Mouse (Mus musculus) layer of hippocampus, adult 18-20 months (tissue): Measurements from ENCODE around the gene Blm. TPM values are rescaled to one million over a fixed set of nuclear protein-coding genes. Genes with fewer than 3 reads are reported as not detected.

Source experiments
- DNase-seq, 2 experiments: peaks; one replicate each; pipeline ENCODE4 v3.0.0; 2022; ENCODE audit warnings: low spot score in 2 of 2
- long read RNA-seq: library from polyadenylated mRNA; stranded (forward); transcript quantifications from one replicate; pipeline ENCODE4 v2.0.0, GENCODE M21; 2021
- total RNA-seq, 2 experiments: library from RNA; stranded (reverse); gene quantifications; 2 replicates each; pipeline ENCODE4 v1.2.3; 2021

Gene Blm
- 1 to 10 TPM; 3.0 to 3.2 TPM for total RNA-seq
- long read RNA-seq, full-length matches to known transcripts = 2 of 2 reads
- long read RNA-seq, partial matches to known transcripts = 0 of 2 reads
- long read RNA-seq, other reads (novel, unspliced or antisense) = 0 of 2 reads

DNA sequence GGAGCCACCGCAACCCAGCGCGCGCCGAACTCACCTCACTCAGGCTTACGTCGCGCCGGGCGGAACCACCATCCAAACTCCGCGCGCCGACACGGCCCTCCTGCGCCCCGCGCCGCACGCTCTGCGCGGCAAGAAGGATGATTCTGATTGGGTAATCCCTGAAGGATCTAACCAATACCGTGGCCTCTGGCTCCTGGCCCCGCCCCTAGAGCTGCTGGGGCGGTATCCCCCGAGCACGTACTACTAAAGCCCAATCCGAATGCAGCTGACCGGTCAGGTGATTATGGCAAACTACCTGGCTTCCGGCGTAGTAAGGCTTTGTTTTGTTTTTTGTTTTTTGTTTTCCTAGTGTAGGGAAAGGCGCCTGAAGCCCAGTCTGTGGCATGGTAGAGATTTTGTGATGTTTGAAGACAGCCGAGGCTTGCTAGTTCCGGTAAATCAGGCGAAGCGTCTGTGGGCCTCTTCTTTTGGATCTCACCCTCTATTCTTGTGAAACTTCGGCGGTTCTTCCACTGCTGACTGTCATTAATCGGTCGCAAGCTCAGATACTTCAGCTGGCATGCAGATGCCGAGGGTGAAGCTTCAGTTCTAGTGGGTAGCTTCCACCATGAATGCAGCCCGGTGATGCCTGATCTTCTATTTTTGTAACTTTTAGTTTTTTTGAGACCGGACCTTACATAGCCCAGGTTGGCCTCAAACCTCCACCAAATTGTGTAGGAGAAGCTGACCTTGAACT is at the start of gene Blm:
Blm (minus strand) TSS at position 111 of the 736 bp plus-strand sequence.
- peak; percentile 94 to 98 for DNase-seq

DNA sequence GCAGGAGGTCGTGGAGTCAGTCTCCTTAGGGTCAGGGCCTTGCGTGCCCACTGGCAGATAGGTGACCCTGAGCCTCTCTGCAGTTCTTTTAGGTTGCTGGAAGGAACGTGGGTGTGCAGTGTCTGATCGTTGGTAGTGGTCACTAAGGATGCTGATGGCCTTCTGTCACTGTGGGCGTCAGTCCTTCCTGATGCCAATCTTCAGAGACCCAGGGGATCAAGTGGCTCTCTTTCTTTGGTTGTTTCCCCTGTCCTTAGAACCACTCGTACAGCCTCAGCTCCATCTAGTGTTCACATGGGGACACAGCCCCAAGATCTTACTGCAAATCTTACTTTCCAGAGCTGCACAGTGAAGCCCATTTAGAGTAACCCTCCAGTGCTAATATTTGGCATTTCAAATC is 49.1 kb upstream of the Blm start:
- DNase-seq = peak in 1 of 2 experiments; percentile 68

DNA sequence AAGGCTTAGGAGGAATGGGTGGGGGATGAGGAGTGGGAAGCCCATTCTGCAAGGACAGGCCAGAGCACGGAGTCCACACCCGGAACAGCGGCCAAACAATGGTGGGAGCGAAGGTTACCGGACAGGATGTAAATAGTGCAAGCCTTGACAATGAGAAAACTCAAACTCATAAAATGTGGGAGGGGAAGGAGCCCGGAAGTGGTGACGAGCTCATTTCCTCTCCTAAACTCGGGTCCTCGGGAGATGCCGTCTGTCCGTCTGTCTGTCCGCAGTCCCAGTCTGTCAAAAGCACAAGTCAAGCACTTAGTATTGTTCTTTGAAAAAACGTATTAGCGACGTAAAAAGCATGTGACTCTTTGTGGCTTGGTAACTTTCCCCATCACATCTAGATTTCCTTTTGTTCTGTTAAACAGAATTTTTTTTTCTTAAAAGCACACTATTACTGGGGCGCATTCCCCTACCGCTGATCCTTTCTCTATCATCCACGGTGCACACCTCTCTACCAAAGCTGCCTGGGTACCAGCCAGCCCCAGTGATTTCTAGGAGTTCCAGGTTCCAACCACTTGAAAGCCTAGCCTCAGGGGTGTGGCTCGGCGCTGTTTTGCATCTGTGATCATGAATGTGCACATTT is 48.0 kb upstream of the Blm start:
- no peak for DNase-seq

DNA sequence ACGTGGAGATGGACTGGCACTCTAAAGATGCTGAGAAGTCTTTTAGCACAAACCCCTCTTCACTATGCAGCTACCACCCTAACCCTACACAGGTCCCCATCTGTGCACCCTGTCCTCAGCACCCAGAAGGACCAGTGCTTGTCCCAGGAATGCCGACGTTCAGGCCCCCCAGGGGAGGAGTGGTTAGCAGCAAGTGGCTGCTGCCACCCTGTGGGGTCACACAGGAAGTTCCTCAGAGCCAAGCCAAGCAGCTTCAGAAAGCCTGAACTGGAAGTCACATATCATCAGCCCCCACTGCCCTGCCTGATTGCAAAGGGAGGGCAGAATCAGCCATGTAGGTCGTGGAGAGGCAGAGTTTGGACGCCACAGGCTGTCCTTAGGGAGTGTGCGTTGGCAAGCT is 45.4 kb upstream of the Blm start:
- DNase-seq = peak in 1 of 2 experiments; percentile 53

DNA sequence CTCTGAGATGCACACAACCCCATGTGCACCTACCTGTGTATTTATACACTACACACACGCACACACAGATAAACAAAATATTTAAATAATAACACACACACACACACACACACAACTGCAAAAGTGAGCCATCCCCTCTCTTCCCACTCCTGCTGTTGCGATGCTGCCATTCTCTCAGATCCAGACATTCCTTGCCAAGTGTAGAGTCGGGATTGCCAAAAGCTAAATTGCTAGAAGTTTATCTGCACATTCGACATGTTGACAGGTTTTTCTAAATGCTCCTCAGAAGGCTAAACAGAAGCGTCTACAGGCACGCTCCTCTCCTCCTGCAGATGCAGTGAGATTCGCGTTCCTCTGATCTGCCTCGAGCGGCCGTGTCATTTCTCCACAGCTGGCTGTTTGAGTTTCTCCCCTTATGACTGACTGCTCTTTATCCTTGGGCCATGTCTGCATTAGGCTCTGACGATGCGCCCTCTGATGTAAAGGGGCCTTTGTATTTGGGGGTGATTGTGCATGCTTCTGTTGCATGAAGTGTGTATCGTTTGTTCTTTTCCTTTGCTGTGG is 42.6 kb upstream of the Blm start:
- DNase-seq = no peak

DNA sequence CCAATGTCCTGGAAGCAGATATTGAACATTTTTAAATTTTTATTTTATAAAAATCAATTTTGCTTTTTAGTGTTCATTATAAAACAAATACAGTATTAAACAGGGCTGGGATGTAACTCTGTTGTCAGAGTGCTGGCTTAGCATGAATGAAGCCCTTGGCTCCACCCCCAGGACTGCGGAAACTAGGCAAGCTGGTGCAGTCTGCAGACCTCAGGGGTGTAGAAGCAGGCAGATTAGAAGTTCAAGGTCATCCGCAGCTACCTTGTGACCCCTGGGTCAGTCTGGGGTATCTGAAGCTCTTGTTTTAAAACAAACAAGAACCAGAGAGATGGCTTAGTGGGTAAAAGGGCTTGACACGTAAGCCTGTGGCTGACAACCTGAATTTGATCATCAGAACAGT is 41.7 kb upstream of the Blm start:
- no peak for DNase-seq

DNA sequence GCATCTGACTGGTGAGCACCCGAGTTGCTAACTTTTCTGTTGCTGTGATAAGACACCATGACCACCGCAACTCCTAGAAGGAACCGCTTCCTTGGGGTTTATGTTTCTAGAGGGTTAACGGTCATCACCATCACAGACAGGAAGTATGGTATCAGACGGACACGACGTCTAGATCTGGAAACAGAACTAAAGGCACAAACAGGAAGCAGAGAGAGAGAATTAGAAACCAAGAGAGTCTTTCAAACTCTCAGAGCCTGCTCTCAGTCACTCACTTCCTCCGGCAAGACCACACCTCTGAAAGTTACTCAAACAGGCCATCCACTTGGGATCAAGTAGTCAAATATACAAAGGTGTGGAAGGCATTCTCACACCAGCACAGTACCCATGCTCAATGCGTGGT is 40.8 kb upstream of the Blm start:
- DNase-seq = no peak

DNA sequence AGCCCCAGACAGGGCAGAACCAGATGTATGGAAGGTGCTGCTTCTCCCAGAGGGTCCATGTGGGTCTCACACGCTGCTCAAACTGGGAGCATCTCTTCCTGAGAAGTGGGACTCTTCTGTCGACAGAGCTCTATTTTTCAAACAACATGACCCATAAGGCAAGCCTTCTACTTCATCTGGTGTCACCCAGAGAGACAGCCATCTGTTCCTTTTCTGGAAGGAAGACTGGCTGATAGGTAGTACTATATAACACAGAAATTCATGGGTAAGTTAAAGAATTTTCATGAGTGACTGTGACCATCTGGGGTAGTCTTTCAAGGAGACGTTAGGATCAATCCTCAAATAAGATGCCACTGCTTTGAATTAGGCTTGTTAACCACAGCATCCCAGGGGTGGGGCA is 38.2 kb upstream of the Blm start:
- DNase-seq = no peak

DNA sequence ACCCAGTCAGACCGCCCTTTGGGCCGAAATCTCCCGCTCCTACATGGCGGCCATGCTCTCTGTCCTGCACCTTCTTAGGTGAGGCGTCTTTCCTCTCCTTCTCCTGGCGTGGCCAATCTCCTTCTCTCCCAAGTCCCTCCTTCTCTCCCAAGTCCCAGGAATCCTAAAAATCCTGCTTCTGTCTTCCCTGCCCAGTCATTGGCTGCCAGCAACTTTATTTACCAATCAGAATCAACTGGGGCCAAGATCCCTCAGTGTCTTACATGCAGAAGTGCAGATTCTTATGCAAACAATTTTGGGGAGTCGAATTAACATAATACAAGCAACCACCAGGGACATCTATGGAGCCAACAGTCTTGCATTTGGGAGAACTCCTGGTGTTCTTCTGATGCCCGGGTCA is 33.1 kb upstream of the Blm start:
- no peak for DNase-seq

DNA sequence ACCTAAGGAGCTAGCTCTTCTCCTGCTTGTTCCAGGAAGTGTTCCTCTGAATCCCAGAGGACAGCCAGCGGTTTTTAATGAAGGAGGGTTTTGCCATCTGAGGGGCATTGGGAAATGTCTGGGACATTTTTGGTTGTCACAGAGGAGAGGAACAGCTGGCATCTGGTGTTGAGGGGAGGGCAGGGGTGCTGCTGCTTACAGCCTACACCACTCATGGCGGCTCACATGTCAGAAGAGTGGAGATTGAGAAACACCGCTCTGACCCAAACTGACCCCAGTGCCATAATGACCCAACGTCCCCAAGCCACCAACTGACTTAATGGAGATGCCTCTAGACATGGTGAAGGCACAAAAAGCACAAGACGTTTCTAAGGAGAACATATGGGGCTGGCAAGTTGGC is 27.0 kb upstream of the Blm start:
- DNase-seq = no peak

DNA sequence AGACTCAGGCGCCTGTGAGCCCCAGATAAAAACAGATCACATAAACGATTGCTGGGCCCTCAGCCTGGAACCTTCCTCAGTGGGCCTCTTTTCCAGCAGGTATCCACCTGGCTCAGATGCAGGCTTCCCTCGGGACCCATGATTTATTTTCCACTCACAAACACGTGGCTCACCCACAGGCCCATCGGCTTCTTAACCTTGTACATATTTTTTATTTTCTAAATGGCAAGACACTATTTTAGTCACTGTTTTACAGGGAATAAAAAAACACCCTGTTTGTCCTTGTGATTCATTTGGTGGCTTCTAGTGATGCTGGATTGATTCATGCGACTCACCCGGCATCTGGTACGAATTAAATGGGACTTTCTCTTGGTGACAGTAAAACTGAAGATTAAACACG is 26.4 kb upstream of the Blm start:
- DNase-seq = no peak

DNA sequence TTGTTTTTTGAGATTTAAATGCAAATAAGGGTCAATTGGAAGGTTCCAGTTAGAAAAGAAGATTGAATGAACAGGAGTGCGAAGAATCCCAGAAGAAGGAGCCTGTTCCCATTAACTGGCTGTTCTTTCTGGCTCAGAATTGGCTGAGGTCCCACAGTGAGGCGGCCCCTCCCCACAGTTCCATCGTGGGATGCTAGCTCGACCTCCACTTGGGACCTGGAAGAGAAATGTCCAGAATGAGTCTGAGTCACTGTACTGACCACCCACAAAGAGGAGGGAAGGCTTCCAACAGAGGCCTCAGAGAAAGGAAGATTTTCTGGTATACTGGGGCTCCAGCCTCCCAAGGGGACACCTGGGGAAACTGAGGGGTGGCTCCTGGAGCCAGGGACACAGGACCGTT is 23.7 kb upstream of the Blm start:
- no peak for DNase-seq

DNA sequence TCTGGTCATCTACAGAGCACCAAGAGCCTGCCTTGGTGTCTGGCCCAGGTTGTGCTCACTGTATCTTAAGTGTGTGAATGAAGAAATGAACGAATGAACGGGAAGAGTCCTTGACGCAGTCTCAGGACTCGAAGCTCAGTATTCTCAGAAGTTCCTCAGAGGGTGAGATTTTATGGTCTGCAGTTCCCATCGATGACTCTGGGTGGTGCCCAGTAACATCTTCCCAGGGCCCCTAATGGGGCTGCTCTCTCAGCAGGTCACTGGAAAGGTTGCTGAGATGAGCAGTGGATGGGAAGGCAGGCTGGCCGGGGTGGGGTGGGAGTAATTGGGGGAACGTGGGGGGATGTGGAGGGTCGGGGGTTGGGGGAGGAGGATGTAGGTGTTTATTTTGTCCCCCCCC is 23.2 kb upstream of the Blm start:
- no peak for DNase-seq

DNA sequence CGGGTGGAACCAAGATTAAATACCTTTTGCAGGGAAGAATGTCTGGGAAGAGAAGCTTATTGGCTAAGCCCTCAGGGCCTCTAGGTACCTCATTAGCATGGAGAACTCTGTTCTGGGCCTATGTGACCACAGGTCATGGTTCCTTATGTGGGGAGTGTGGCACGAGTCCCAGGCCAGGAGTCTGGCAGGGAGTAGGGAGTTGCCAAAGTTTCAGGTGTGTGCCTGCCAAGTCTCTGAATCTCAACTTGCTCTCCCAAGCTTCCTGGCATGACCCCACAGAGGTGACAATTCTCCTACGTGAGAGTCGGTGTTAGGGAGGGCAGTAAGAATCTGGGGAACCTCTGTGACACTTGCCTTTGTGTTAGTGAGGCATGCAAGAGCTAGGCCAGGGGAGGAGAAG is 22.2 kb upstream of the Blm start:
- no peak for DNase-seq

DNA sequence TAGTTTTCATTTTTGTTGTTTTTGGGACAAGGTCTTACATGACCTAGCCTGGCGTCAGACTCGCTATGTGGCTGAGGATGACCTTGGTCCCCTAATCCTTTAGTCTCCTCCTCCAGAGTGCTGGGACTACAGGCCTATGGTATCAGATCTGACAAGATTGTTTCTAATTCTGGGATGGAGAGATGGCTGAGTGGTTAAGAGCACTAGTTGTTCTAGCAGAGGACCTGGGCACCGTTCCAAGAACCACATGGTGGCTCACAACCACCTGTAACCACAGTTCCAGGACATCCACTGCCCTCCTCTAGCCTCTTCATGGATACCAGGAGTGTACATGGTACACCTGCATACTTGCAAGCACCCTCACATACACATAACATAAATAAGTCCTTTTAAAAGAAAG is 21.2 kb upstream of the Blm start:
- no peak for DNase-seq

DNA sequence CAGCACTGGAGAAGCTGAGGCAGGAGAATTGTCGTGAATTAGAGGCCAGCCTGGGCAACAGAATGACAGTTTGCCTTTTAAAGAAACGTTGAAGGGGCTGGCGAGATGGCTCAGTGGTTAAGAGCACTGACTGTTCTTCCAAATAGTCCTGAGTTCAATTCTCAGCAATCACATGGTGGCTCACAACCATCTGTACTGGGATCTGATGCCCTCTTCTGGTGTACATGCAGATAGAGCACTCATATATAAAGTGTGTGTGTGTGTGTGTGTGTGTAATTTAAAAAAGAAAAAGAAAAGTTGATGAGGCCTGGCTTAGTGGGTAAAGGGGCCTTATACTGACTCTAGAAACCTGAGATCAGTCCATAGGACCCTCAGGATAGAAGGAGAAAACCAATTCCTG is 20.2 kb upstream of the Blm start:
- no peak for DNase-seq

DNA sequence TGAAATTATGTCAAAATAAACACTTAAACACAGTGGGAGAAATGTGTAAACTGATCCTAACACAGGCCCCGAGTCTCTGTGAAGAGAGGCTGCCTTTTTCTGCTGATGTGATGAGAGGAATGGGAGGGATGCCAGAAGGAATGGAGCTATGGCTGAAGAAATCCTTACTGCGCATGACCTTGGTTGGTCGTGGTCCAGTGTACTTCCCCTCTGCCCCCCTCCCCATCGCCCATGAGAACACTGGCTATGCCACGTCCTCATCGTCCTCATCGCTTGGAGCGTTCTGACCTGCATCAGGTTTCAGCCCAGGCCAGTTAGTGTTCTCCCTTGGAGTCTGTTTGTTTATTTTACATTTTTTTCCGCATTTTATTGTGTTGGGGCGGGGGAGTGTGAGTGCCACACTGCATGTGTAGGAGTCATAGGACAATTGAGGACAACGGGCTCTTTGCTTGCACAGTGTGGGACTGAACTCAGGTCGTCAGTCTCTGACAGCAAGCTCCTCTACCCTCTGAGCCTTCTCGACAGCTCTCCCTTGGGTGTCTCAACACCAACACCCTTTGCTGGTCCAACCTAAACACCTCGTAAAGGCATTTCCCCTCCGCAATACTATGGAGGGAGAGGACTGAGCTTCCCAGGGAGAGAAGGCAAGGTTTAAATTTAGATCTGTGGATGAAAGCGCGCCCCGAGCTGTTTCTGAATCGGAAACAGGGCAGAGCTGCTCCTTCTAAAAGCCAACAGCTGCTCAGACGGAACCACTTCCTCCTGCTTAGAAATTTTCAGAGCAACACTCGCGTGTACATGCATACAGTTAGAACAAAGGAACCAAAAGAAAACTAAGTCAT is 19.5 kb upstream of the Blm start:
- DNase-seq = peak in 1 of 2 experiments; percentile 37

DNA sequence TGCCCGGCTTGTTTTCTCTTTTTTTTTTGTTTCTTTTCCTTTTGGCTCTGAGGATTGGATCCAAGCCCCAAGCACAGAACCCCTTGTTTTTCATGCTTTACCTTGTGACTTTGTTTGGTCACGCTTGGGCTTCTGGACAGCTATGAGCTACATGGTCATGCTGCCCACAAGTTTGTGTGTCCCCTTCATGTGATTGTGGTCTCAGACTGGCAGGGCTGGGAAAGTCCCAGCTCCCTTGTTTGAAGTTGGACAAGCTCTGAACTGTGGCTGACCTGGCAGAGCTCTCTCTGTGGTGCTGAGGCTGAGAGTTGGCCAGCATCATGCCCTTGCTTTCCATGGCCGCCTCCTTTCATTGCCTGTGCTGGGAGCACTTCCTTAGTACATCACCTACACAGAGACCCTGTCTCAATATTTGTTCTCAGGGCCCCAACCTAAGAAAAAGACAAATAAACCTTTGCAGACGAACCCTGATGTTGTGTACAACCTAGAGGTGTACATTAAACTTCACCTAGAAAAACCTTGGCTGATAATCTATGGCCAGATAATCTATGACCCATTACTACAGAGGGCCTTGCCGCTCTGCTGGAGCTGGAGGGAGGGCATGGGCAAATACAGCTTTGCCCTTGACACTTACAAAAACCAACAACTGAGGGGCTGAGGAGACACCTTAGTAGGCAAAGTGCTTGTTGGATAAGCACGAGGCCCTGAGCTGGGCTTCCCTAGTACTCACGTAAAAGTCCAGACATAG is 13.8 kb upstream of the Blm start:
- no peak for DNase-seq

DNA sequence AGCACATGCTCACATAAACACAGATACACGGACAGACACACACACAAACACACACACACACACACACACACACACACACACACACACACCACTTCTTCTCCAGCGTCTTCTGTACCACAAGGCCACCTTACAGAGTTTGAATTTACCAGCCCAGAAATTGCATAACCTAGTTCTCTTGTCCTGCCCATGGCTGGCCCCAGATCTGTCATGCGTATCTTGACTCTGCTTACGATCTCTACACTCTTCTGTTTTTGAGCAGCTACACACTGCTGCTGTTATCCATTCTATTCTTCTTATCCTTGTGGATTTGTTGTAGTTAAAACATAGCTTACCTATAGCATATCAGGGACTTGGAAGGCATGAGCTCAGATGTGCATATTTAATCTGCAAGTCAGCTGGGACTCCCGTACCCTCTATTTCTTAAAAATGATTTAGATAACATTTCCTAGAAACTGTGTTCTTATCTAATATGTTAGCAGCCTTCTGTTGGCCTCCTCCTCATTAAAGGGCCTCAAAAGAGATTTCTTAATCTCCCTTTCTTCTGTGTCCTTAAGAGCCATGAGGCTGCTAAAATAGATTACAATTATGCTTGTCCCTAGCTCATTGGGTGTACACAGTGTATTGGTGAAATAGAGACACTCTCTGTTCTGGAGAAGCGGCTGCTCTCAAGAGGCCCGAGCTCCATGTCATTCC is 7.4 kb upstream of the Blm start:
- no peak for DNase-seq

DNA sequence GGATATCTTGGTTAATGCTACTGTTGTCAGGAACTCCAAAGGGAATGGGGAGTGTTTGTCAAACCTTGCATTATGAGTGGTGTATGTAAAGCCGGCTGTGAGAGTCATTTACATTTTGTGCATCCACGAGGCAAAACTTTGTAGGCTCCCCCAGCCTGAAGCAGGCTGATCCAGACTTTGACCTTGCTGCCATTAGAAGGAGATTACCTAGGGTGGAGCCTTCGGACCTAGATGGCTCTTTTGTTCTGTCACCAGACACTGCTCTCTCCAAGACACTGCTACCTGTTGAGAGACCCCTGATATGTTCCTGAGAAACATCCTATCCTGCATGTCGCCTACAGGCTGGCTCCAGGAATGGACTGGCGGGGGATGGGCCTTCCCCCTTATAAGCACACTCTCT is 4.7 kb upstream of the Blm start:
- DNase-seq = no peak
